In the genomic region with DNA sequence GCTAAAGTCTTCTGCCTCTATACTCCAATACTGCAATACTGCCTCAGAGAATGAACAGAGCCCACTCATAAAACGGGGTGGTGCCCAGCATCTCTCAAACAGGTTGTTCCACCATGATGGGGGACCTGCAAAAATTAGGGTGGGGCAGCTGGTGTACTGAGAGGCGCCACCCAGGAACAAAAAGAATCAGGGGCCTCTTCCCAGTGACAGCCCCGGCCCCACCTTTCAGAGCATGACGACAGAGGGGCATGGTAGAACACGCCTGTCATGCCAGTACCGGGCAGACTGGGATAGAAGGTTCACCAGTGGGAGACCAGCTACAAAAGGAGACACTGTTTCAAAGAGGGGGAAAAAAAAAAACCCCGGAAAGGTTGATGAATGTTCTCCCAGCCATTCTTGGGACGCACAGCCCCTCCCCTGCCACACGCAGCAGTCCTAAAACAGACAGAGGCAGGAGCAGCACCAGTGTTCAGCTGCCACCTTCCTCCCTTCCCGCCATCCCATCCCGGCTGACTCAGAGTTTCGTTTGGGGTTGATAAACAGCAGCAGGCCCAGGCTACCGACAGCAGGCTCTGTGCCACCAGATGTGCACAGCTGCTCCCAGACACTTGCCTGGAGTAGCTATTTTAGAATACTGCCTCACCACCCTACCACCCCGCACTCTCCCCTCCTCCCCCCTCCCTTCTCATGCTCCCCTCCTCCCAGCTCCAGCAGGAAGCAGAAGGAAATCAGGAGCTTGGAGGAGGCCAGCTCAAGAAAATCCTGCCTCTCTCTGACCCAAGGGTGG, we compare ENCODE assay signal across 9 mouse cellular contexts. TPM values are rescaled to one million over a fixed set of nuclear protein-coding genes. Genes with fewer than 3 reads are reported as not detected.
DNase-seq lines count a peak whose midpoint lies in the region; TF ChIP-seq lines count a peak whose summit lies in the region.
"Had no signal": no experiment of that assay in that cellular context is flagged by ENCODE, and none has a peak within 500 bp of the region (broad histone marks: within the 10 kb centered on the region; RNA-seq: fewer than 3 reads in every experiment).

No protein-coding gene starts in this region.

- H3K27me3 ChIP-seq in E14TG2a.4 (ENCODE audit: insufficient read depth, low read length), result no peaks in the 10 kb centered on the region

- no peak for TF ChIP-seq CTCF in E14TG2a.4 (conservative IDR thresholded peaks at IDR 0.05; ENCODE audit: low read length)

- H3K4me1 ChIP-seq in E14TG2a.4 (replicated peaks; ENCODE audit: low read depth, low read length), result peaks cover 99% of the 10 kb centered on the region

- peak; percentile 59 for DNase-seq in adrenal gland, postnatal 14 days
- DNase-seq in adrenal gland, postnatal 25 days, result no peak
- DNase-seq in gastrocnemius, postnatal 36 days, result peak; percentile 53 to 67
- peak; percentile 71 for DNase-seq in kidney, adult 9 months
- peak; percentile 75 to 91 for DNase-seq in lung, postnatal 4 days
- DNase-seq in ovary, postnatal 10 days (ENCODE audit: low spot score), result no peak
- no peak for DNase-seq in thymus, postnatal 10 days (ENCODE audit: low spot score in 2 of 2)

- peak overlapping the region; percentile 70 for H3K4me3 ChIP-seq in E14TG2a.4 (replicated peaks; ENCODE audit: low read length)
- H3K4me3 ChIP-seq: erythroblast, embryonic 14.5 days had no signal

- H3K9me3 ChIP-seq in E14TG2a.4 (ENCODE audit: low read length), result no peaks in the 10 kb centered on the region

- intact Hi-C loops in gastrocnemius, postnatal 36 days (cut with DNase I), result no loop called here

- peaks cover 49% of the 10 kb centered on the region for H3K36me3 ChIP-seq in E14TG2a.4 (ENCODE audit: insufficient read depth, low read length)

RNA-seq across cellular contexts. Expression of a gene that starts 9.8 kb away (rescaled TPM):
- 101 and 102 TPM in 2 replicates for total RNA-seq in adrenal gland, postnatal 14 days (2021)
- 59.5 and 81.5 TPM in 2 replicates for total RNA-seq in adrenal gland, postnatal 25 days (2021)
- 10 to 100 TPM; 73.8 to 80.2 TPM for total RNA-seq in gastrocnemius, postnatal 36 days (2021)

RNA-seq across cellular contexts. Expression of a gene that starts 26.9 kb away (rescaled TPM):
- total RNA-seq in adrenal gland, postnatal 14 days (2021), result 25.8 and 26.7 TPM in 2 replicates
- total RNA-seq in adrenal gland, postnatal 25 days (2021), result 25.7 and 29.4 TPM in 2 replicates
- total RNA-seq in gastrocnemius, postnatal 36 days (2021), result 1 to 10 TPM; 3.6 to 4.1 TPM

RNA-seq across cellular contexts. Expression of a gene that starts 27.7 kb away (rescaled TPM):
- 33.8 and 38.9 TPM in 2 replicates for total RNA-seq in adrenal gland, postnatal 14 days (2021)
- total RNA-seq in adrenal gland, postnatal 25 days (2021), result 23.8 and 24.7 TPM in 2 replicates
- 1 to 10 TPM; 5.1 to 6.5 TPM for total RNA-seq in gastrocnemius, postnatal 36 days (2021)

RNA-seq across cellular contexts. Expression of a gene that starts 31.9 kb away (rescaled TPM):
- total RNA-seq in adrenal gland, postnatal 14 days (2021), result 50.1 and 54.0 TPM in 2 replicates
- total RNA-seq in adrenal gland, postnatal 25 days (2021), result 46.0 and 68.7 TPM in 2 replicates
- total RNA-seq in gastrocnemius, postnatal 36 days (2021), result under 1 TPM in 1 of 2 experiments, not detected in 1; 0.23 TPM

RNA-seq across cellular contexts. Expression of a gene that starts 53.6 kb away (rescaled TPM):
- total RNA-seq in adrenal gland, postnatal 14 days (2021), result not detected in 2 replicates
- not detected in 2 replicates for total RNA-seq in adrenal gland, postnatal 25 days (2021)
- total RNA-seq in gastrocnemius, postnatal 36 days (2021), result not detected

Comparison
In these comparisons a context has a peak if more than half of its experiments do, and no peak if none do; other contexts are left out.
1. DNase-seq: peak in adrenal gland, postnatal 14 days (single experiment), gastrocnemius, postnatal 36 days (2 of 2), kidney, adult 9 months (single experiment) and lung, postnatal 4 days (2 of 2); none in adrenal gland, postnatal 25 days (single experiment), ovary, postnatal 10 days (single experiment) and thymus, postnatal 10 days (0 of 2).